Mouse (Mus musculus) intestine, embryonic 16.5 days (tissue): Measurements from ENCODE around the gene Slc30a5. TPM values are rescaled to one million over a fixed set of nuclear protein-coding genes. Genes with fewer than 3 reads are reported as not detected.

Experiments
- ATAC-seq: fragments of 200-750 bp; cut with Nextera tagmentation; 2 replicates; pipeline ENCODE4 v1.8.0; 2017; ENCODE audit warnings: moderate TSS enrichment, moderate library complexity
- H3K27ac ChIP-seq: fragments of 300-500 bp; sonication (generic); 2 replicates; pipeline ENCODE4 v1.5.1; 2014; ENCODE audit warnings: mild to moderate bottlenecking, low read length
- H3K27me3 ChIP-seq: fragments of 300-500 bp; sonication (generic); replicated peaks from 2 replicates; pipeline ENCODE4 v1.6.1; 2014; ENCODE audit warnings: low read length, control low read depth, mixed read lengths; ENCODE audit not compliant: control insufficient read depth, insufficient read depth
- H3K36me3 ChIP-seq: fragments of 300-500 bp; sonication (generic); 2 replicates; pipeline ENCODE4 v1.6.1; 2014; ENCODE audit warnings: low read length, control low read depth; ENCODE audit not compliant: control insufficient read depth, insufficient read depth
- H3K4me1 ChIP-seq: fragments of 300-500 bp; sonication (generic); 2 replicates; pipeline ENCODE4 v1.6.1; 2014; ENCODE audit warnings: low read length, control low read depth, mixed read lengths; ENCODE audit not compliant: control insufficient read depth, insufficient read depth
- H3K4me2 ChIP-seq: fragments of 300-500 bp; sonication (generic); 2 replicates; pipeline ENCODE4 v1.6.1; 2014; ENCODE audit warnings: low read depth, low read length, control low read depth
- H3K4me3 ChIP-seq: fragments of 300-500 bp; sonication (generic); 2 replicates; pipeline ENCODE4 v1.5.1; 2014; ENCODE audit warnings: mild to moderate bottlenecking, low read length
- H3K9ac ChIP-seq: fragments of 300-500 bp; sonication (generic); 2 replicates; pipeline ENCODE4 v1.6.1; 2014; ENCODE audit warnings: low read depth, low read length
- H3K9me3 ChIP-seq: fragments of 300-500 bp; sonication (generic); 2 replicates; pipeline ENCODE4 v1.6.1; 2016; ENCODE audit warnings: low read length, control low read depth; ENCODE audit not compliant: control insufficient read depth
- WGBS: fragments of 180-500 bp; shearing (Covaris S2); extraction: QIAGEN DNeasy Blood & Tissue Kit; methylation state at CpG from one replicate; pipeline ENCODE4 v1.1.7; 2014; 5-methylcytosine and 5-hydroxymethylcytosine counted together
- polyA plus RNA-seq: library from polyadenylated mRNA; unstranded; fragments of >200 nt; fragmentation: Nextera tagmentation; extraction: Ambion mirVana; gene quantifications from 2 replicates; pipeline ENCODE4 v1.2.1, GENCODE M21; 2015

The Slc30a5 gene
- polyA plus RNA-seq, 1 experiment from 2014 or later, result 59.1 TPM

DNA sequence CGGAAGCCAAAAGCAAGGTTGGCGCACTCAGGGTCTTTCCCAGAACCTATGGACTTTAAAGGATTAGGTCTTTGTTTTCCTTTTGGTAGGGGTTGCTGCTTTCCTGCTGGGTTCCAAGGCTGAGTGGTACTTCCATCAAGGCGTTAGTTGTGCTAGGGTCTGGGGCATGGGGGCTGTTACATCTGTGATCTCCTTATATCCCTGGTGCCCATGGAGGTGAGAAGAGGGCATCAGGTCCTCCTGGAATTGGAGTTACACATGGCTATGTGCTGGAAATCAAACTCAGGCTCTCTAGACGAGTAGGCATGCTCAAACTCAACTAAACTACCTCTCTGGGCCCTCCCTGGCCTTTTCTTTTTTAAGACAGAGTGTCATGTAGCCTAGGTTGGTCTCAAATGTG lies 79.0 kb downstream of the Slc30a5 start:
- Histone ChIP-seq H3K4me2 (no peak overlapping the region), H3K9me3 (no peaks in the 10 kb centered on the region), H3K9ac (no peak overlapping the region), H3K27me3 (no peaks in the 10 kb centered on the region), H3K4me1 (no peaks in the 10 kb centered on the region), H3K36me3 (no peaks in the 10 kb centered on the region), H3K4me3 (no peak overlapping the region), H3K27ac (no peak overlapping the region)
- 70% methylated on average over 4 of the region's 4 CpGs for WGBS
- no peak for ATAC-seq

DNA sequence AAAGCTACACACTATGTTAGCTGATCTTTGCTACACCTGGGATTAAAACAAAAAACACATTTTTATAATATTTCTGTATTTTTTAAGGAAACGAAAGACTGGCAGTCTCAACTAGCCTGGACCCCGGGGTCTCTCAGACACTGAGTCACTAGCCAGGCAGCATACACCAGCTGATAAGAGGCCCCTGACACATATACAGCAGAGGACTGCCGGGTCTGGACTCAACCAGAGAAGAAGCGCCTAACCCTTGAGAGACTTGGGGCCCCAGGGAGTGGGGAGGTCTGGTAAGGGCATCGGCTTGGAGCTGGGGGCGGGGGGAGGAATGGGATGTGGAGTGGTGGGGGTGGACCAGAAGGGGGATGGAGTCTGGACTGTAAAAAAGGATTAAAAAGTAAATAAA lies 80.2 kb downstream of the Slc30a5 start:
- Histone ChIP-seq H3K9ac (no peak overlapping the region), H3K27me3 (no peaks in the 10 kb centered on the region), H3K9me3 (no peaks in the 10 kb centered on the region), H3K36me3 (no peaks in the 10 kb centered on the region), H3K4me2 (no peak overlapping the region), H3K27ac (no peak overlapping the region), H3K4me1 (no peaks in the 10 kb centered on the region), H3K4me3 (no peak overlapping the region)
- WGBS, result 81% methylated on average over 6 of the region's 6 CpGs
- ATAC-seq, result no peak

Other genes with a start within 250 kb of the Slc30a5 start
- gene Marveld2, start 216.5 kb downstream of the Slc30a5 start, polyA plus RNA-seq, result 29.5 and 31.6 TPM in 2 replicates
- 222 and 244 TPM in 2 replicates for gene Ak6, start 182.4 kb downstream of the Slc30a5 start, polyA plus RNA-seq
- 14.5 and 15.8 TPM in 2 replicates for gene Rad17, start 182.4 kb downstream of the Slc30a5 start, polyA plus RNA-seq
- gene Taf9, start 181.8 kb downstream of the Slc30a5 start, polyA plus RNA-seq, result 7.0 and 7.4 TPM in 2 replicates
- 7.2 and 8.7 TPM in 2 replicates for gene Ccdc125, start 163.7 kb downstream of the Slc30a5 start, polyA plus RNA-seq
- 71.5 and 78.7 TPM in 2 replicates for gene Cdk7, start 102.5 kb downstream of the Slc30a5 start, polyA plus RNA-seq
- 296 and 320 TPM in 2 replicates for gene Mrps36, start 88.8 kb downstream of the Slc30a5 start, polyA plus RNA-seq
- 22.6 and 29.0 TPM in 2 replicates for gene Cenph, start 57.5 kb downstream of the Slc30a5 start, polyA plus RNA-seq
- gene Ccnb1, start 46.9 kb downstream of the Slc30a5 start, polyA plus RNA-seq, result 169 and 199 TPM in 2 replicates